In the genomic region with DNA sequence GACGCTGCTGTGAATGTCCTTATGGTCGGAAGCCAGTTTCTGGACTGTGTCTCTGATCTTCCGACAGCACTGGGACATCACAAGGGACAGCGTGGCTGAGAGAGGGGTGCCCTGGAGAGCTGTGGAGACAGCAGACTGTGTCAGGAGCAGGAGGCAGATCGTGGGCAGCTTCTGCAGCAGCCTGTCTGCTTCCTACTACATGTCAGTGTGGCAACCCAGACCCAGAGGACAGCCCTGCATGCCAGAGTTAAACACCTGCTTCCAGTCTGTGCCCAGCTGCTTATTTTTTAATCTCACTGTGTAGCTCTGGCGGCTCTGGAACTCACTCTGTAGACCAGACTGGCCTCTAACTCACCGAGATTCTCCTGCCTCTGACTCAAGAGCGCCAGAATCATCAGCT, we compare ENCODE assay signal across 21 mouse cellular contexts. TPM values are rescaled to one million over a fixed set of nuclear protein-coding genes. Genes with fewer than 3 reads are reported as not detected.
DNase-seq lines count a peak whose midpoint lies in the region; TF ChIP-seq lines count a peak whose summit lies in the region.
"Had no signal": no experiment of that assay in that cellular context is flagged by ENCODE, and none has a peak within 500 bp of the region (broad histone marks: within the 10 kb centered on the region; RNA-seq: fewer than 3 reads in every experiment).

No protein-coding gene starts in this region.

- DNase-seq in layer of hippocampus, adult 11-12 months (ENCODE audit: low spot score), result peak; percentile 57
- no peak for DNase-seq in layer of hippocampus, adult 8-10 months (ENCODE audit: low spot score in 2 of 2)
- no peak for DNase-seq in left cerebral cortex, adult 2 months (ENCODE audit: extremely low spot score in 1 of 2, low spot score in 2 of 2)
- no peak for DNase-seq in left cerebral cortex, adult 8-10 months (ENCODE audit: low spot score in 2 of 2)
- DNase-seq in brain, adult 2 months (ENCODE audit: low read depth, low spot score), result peak; percentile 48
- no peak for DNase-seq in kidney, postnatal 10 days
- DNase-seq in thymus, postnatal 0 days (ENCODE audit: low spot score), result no peak
- DNase-seq: adrenal gland, adult 2 months; adrenal gland, postnatal 14 days; cerebellum, adult 8-10 months; cerebellum, postnatal 10 days; forebrain, postnatal 0 days; gastrocnemius, adult 2 months; gastrocnemius, postnatal 14 days; heart, adult 11 months had no signal

- no peak overlapping the region for H3K4me3 ChIP-seq in left cerebral cortex, adult 2 months
- H3K4me3 ChIP-seq: embryonic facial prominence, embryonic 12.5 days; erythroblast, embryonic 14.5 days; forebrain, embryonic 13.5 days; gastrocnemius, adult 2 months had no signal

- peak overlapping the region; percentile 89 for H3K27ac ChIP-seq in left cerebral cortex, adult 2 months
- H3K27ac ChIP-seq: embryonic facial prominence, embryonic 12.5 days; forebrain, embryonic 13.5 days; gastrocnemius, adult 2 months; hindbrain, embryonic 14.5 days; hindbrain, postnatal 0 days had no signal

- intact Hi-C loops in left cerebral cortex, adult 2 months (cut with DNase I), result no loop called here

- TF ChIP-seq CTCF in left cerebral cortex, adult 2 months (IDR thresholded peaks at IDR 0.05), result no peak

RNA-seq across cellular contexts. Expression of gene Rmnd5b, which starts 7.8 kb away (rescaled TPM):
- 10 to 100 TPM; 52.4 to 58.6 (median 55.4) TPM for total RNA-seq in layer of hippocampus, adult 8-10 months (2022)
- total RNA-seq in left cerebral cortex, adult 2 months (2021), result 10 to 100 TPM; 56.1 to 61.9 TPM
- 10 to 100 TPM; 48.2 to 59.4 (median 54.7) TPM for total RNA-seq in left cerebral cortex, adult 8-10 months (2022)
- polyA plus RNA-seq in thymus, postnatal 0 days (2015; fragmentation: Nextera tagmentation; extraction: Ambion mirVana), result 62.4 and 66.1 TPM in 2 replicates

RNA-seq across cellular contexts. Expression of gene Nhp2, which starts 8.4 kb away (rescaled TPM):
- total RNA-seq in layer of hippocampus, adult 8-10 months (2022), result 10 to 100 TPM; 31.8 to 48.9 (median 42.3) TPM
- total RNA-seq in left cerebral cortex, adult 2 months (2021), result 10 to 100 TPM; 45.0 to 46.2 TPM
- total RNA-seq in left cerebral cortex, adult 8-10 months (2022), result 10 to 100 TPM; 50.4 to 57.4 (median 53.6) TPM
- 196 and 207 TPM in 2 replicates for polyA plus RNA-seq in thymus, postnatal 0 days (2015; fragmentation: Nextera tagmentation; extraction: Ambion mirVana)

RNA-seq across cellular contexts. Expression of gene Hnrnpab, which starts 21.3 kb away (rescaled TPM):
- total RNA-seq in layer of hippocampus, adult 8-10 months (2022), result 100 to 1,000 TPM; 123 to 152 (median 135) TPM
- total RNA-seq in left cerebral cortex, adult 2 months (2021), result 100 to 1,000 TPM; 120 to 127 TPM
- total RNA-seq in left cerebral cortex, adult 8-10 months (2022), result 100 to 1,000 TPM; 113 to 139 (median 126) TPM
- polyA plus RNA-seq in thymus, postnatal 0 days (2015; fragmentation: Nextera tagmentation; extraction: Ambion mirVana), result 505 and 542 TPM in 2 replicates

RNA-seq across cellular contexts. Expression of gene N4bp3, which starts 22.7 kb away (rescaled TPM):
- total RNA-seq in layer of hippocampus, adult 8-10 months (2022), result 10 to 100 TPM; 15.0 to 18.9 (median 15.7) TPM
- total RNA-seq in left cerebral cortex, adult 2 months (2021), result 10 to 100 TPM; 10.4 to 14.3 TPM
- total RNA-seq in left cerebral cortex, adult 8-10 months (2022), result 10 to 100 TPM; 15.5 to 17.2 (median 16.7) TPM
- polyA plus RNA-seq in thymus, postnatal 0 days (2015; fragmentation: Nextera tagmentation; extraction: Ambion mirVana), result 22.8 and 26.5 TPM in 2 replicates

RNA-seq across cellular contexts. Expression of gene D930048N14Rik, which starts 22.8 kb away (rescaled TPM):
- 1 to 10 TPM; 1.3 to 2.5 (median 2.0) TPM for total RNA-seq in layer of hippocampus, adult 8-10 months (2022)
- total RNA-seq in left cerebral cortex, adult 2 months (2021), result 1 to 10 TPM; 1.8 to 1.9 TPM
- 1 to 10 TPM; 1.6 to 2.8 (median 2.6) TPM for total RNA-seq in left cerebral cortex, adult 8-10 months (2022)
- 1.8 TPM in 2 replicates for polyA plus RNA-seq in thymus, postnatal 0 days (2015; fragmentation: Nextera tagmentation; extraction: Ambion mirVana)
- total RNA-seq: hematopoietic stem cell, adult 5-6 weeks had no signal
- polyA plus RNA-seq: erythroblast, embryonic 14.5 days had no signal

Comparison
In these comparisons a context has a peak if more than half of its experiments do, and no peak if none do; other contexts are left out.
1. DNase-seq: peak in layer of hippocampus, adult 11-12 months (single experiment) and brain, adult 2 months (single experiment); none in layer of hippocampus, adult 8-10 months (0 of 2), left cerebral cortex, adult 2 months (0 of 2), left cerebral cortex, adult 8-10 months (0 of 2), kidney, postnatal 10 days (single experiment) and thymus, postnatal 0 days (single experiment).